Mouse (Mus musculus) kidney, postnatal 0 days (tissue): ENCODE results near the gene Cyp21a1. TPM values are rescaled to one million over a fixed set of nuclear protein-coding genes. Genes with fewer than 3 reads are reported as not detected.
"Not testable (repeated sequence)": the region's sequence is repeated elsewhere in the genome, so short reads cannot be mapped to it uniquely, and the experiment has no call there.

Experiments
- ATAC-seq: fragments of 200-750 bp; cut with Nextera tagmentation; replicated peaks from 2 replicates; pipeline ENCODE4 v1.8.0; 2017; ENCODE audit warnings: low read depth, moderate number of reproducible peaks, moderate TSS enrichment, moderate library complexity; ENCODE audit not compliant: low FRiP score
- DNase-seq: peaks from one replicate; pipeline ENCODE4 v3.0.0-alpha.2; 2016; ENCODE audit warnings: low spot score
- H3K27ac ChIP-seq: fragments of 300-500 bp; sonication (generic); 2 replicates; pipeline ENCODE4 v1.5.1; 2014; ENCODE audit warnings: mild to moderate bottlenecking
- H3K27me3 ChIP-seq: fragments of 300-500 bp; sonication (generic); 2 replicates; pipeline ENCODE4 v1.6.1; 2014; ENCODE audit warnings: low read length, mixed read lengths; ENCODE audit not compliant: insufficient read depth
- H3K36me3 ChIP-seq: fragments of 300-500 bp; sonication (generic); 2 replicates; pipeline ENCODE4 v1.6.1; 2014; ENCODE audit warnings: low read length, mixed read lengths; ENCODE audit not compliant: insufficient read depth
- H3K4me1 ChIP-seq: fragments of 300-500 bp; sonication (generic); replicated peaks from 2 replicates; pipeline ENCODE4 v1.6.1; 2014; ENCODE audit warnings: antibody characterized with exemption, low read length, mixed read lengths; ENCODE audit not compliant: insufficient read depth
- H3K4me2 ChIP-seq: fragments of 300-500 bp; sonication (generic); 2 replicates; pipeline ENCODE4 v1.6.1; 2014; ENCODE audit warnings: mild to moderate bottlenecking, low read length, moderate library complexity, mixed read lengths
- H3K4me3 ChIP-seq: fragments of 300-500 bp; sonication (generic); replicated peaks from 2 replicates; pipeline ENCODE4 v1.5.1; 2014; ENCODE audit warnings: low read depth, low read length
- H3K9ac ChIP-seq: fragments of 300-500 bp; sonication (generic); 2 replicates; pipeline ENCODE4 v1.6.1; 2014; ENCODE audit warnings: low read depth, low read length
- H3K9me3 ChIP-seq: fragments of 300-500 bp; sonication (generic); replicated peaks from 2 replicates; pipeline ENCODE4 v1.6.1; 2016; ENCODE audit warnings: low read length, inconsistent platforms, mixed read lengths
- CTCF ChIP-seq: IDR thresholded peaks from 2 replicates; pipeline ENCODE4 v1.5.1; 2016; ENCODE audit warnings: antibody characterized with exemption, low read depth, mild to moderate bottlenecking, moderate library complexity
- WGBS: fragments of 180-500 bp; shearing (Covaris S2); extraction: QIAGEN DNeasy Blood & Tissue Kit; methylation state at CpG from one replicate; pipeline ENCODE4 v1.1.7; 2014; 5-methylcytosine and 5-hydroxymethylcytosine counted together
- polyA plus RNA-seq: library from polyadenylated mRNA; unstranded; fragments of >200 nt; fragmentation: Nextera tagmentation; extraction: Ambion mirVana; gene quantifications from 2 replicates; pipeline ENCODE4 v1.2.1, GENCODE M21; 2015

The Cyp21a1 gene
- polyA plus RNA-seq, 1 experiment from 2014 or later = 0.20 TPM

- Histone ChIP-seq H3K27me3 (no peaks in the 10 kb centered on the region), H3K4me2 (no peak overlapping the region), H3K4me3 (no peak overlapping the region), H3K4me1 (no peaks in the 10 kb centered on the region), H3K36me3 (peaks cover 69% of the 10 kb centered on the region), H3K9me3 (no peaks in the 10 kb centered on the region), H3K9ac (no peak overlapping the region), H3K27ac (no peak overlapping the region)
- DNase-seq (no peak), ATAC-seq (no peak)
- WGBS = 94% methylated on average over 13 of the region's 13 CpGs
- no peak for TF ChIP-seq CTCF
Observed at GRCm38 (mm10) chr17:34844884-34845283, 40.5 kb upstream of the Cyp21a1 start.

- Histone ChIP-seq H3K4me2 (no peak overlapping the region), H3K4me3 (no peak overlapping the region), H3K27ac (no peak overlapping the region), H3K9me3 (no peaks in the 10 kb centered on the region), H3K9ac (no peak overlapping the region), H3K27me3 (no peaks in the 10 kb centered on the region), H3K4me1 (peaks cover 4% of the 10 kb centered on the region; the same call in 1 of the 2 replicates), H3K36me3 (peaks cover 52% of the 10 kb centered on the region)
- no peak for DNase-seq
- TF ChIP-seq CTCF = no peak
- 83% methylated on average over 6 of the region's 6 CpGs for WGBS
- no peak for ATAC-seq
Observed at GRCm38 (mm10) chr17:34840736-34841307, 36.5 kb upstream of the Cyp21a1 start.

- Histone ChIP-seq H3K9ac (no peak overlapping the region), H3K4me2 (no peak overlapping the region), H3K9me3 (no peaks in the 10 kb centered on the region), H3K27me3 (no peaks in the 10 kb centered on the region), H3K4me3 (no peak overlapping the region), H3K27ac (no peak overlapping the region), H3K4me1 (peaks cover 5% of the 10 kb centered on the region; the same call in 1 of the 2 replicates), H3K36me3 (peaks cover 38% of the 10 kb centered on the region)
- no peak for TF ChIP-seq CTCF
- DNase-seq (no peak), ATAC-seq (no peak)
- 89% methylated on average over 7 of the region's 7 CpGs for WGBS
Observed at GRCm38 (mm10) chr17:34838785-34839184, 34.4 kb upstream of the Cyp21a1 start.

GRCm38 (mm10) chr17:34837464-34838324, 33.3 kb upstream of the Cyp21a1 start:
- H3K4me3 ChIP-seq = peak overlapping the region; percentile 80
- H3K9me3 ChIP-seq = no peaks in the 10 kb centered on the region
- H3K36me3 ChIP-seq = peaks cover 36% of the 10 kb centered on the region
- no peak for TF ChIP-seq CTCF
- peak overlapping the region; percentile 75 for H3K27ac ChIP-seq
- no peaks in the 10 kb centered on the region for H3K27me3 ChIP-seq
- H3K4me2 ChIP-seq = peak overlapping the region; percentile 83
- peak; percentile 14 for ATAC-seq
- H3K4me1 ChIP-seq = peaks cover 5% of the 10 kb centered on the region; the same call in 1 of the 2 replicates
- peak; percentile 15 for DNase-seq
- 22% methylated on average over 43 of the region's 43 CpGs for WGBS
- H3K9ac ChIP-seq = peak overlapping the region; percentile 72

GRCm38 (mm10) chr17:34836856-34837221, 32.5 kb upstream of the Cyp21a1 start, which contains the start of the genes Stk19 and Dxo:
Stk19 (minus strand) TSS chr17:34836945.
Dxo (plus strand) TSS chr17:34837019.
- Histone ChIP-seq H3K36me3 (peaks cover 35% of the 10 kb centered on the region), H3K4me1 (peaks cover 5% of the 10 kb centered on the region; the same call in 1 of the 2 replicates), H3K4me3 (peak within 1 kb of the TSS; percentile 80), H3K9me3 (no peaks in the 10 kb centered on the region), H3K9ac (peak within 1 kb of the TSS; percentile 72), H3K27ac (peak within 1 kb of the TSS; percentile 77), H3K27me3 (no peaks in the 10 kb centered on the region), H3K4me2 (peak within 1 kb of the TSS; percentile 83)
- ATAC-seq = peak; percentile 91
- DNase-seq = peak; percentile 97
- WGBS = under 1% methylated on average over 40 of the region's 40 CpGs
- TF ChIP-seq CTCF = no peak

GRCm38 (mm10) chr17:34836155-34836855, 31.9 kb upstream of the Cyp21a1 start:
- no peak for TF ChIP-seq CTCF
- Histone ChIP-seq H3K4me2 (peak overlapping the region; percentile 83), H3K27me3 (no peaks in the 10 kb centered on the region), H3K9ac (peak overlapping the region; percentile 72), H3K36me3 (peaks cover 30% of the 10 kb centered on the region), H3K4me3 (peak overlapping the region; percentile 80), H3K4me1 (peaks cover 5% of the 10 kb centered on the region; the same call in 1 of the 2 replicates), H3K9me3 (no peaks in the 10 kb centered on the region), H3K27ac (peak overlapping the region; percentile 77)
- peak; percentile 65 for ATAC-seq
- DNase-seq = no peak
- 4% methylated on average over 48 of the region's 48 CpGs for WGBS

- DNase-seq, H3K4me2 ChIP-seq, H3K27ac ChIP-seq, H3K9ac ChIP-seq, ATAC-seq, H3K27me3 ChIP-seq, H3K4me1 ChIP-seq, H3K9me3 ChIP-seq, H3K4me3 ChIP-seq: not testable (repeated sequence)
- WGBS = 94% methylated on average over 1 of the region's 1 CpGs
- peaks cover 36% of the 10 kb centered on the region; the same call in 1 of the 2 replicates for H3K36me3 ChIP-seq
Observed at GRCm38 (mm10) chr17:34830776-34831175, 26.4 kb upstream of the Cyp21a1 start.
